Comparison of ENCODE assay signal across 16 mouse cellular contexts in genomic region chr6:91785018-91785417, GRCm38 (mm10). TPM values are rescaled to one million over a fixed set of nuclear protein-coding genes. Genes with fewer than 3 reads are reported as not detected.
DNase-seq lines count a peak whose midpoint lies in the region; ATAC-seq and TF ChIP-seq lines count a peak whose summit lies in the region.
"Had no signal": no experiment of that assay in that cellular context is flagged by ENCODE, and none has a peak within 500 bp of the region (broad histone marks: within the 10 kb centered on the region; RNA-seq: fewer than 3 reads in every experiment).

No protein-coding gene starts in this region.

- peak; percentile 83 for DNase-seq in gastrocnemius, adult 18-20 months (ENCODE audit: low spot score)
- no peak for DNase-seq in gastrocnemius, postnatal 4 days (ENCODE audit: low spot score in 2 of 2)
- DNase-seq in heart, embryonic 10.5 days (ENCODE audit: low spot score): peak; percentile 89
- DNase-seq in heart, postnatal 14 days: peak; percentile 57 to 76
- DNase-seq in retina, postnatal 1 day: no peak
- no peak for DNase-seq in stomach, postnatal 0 days (ENCODE audit: low spot score)
- DNase-seq in embryo, embryonic 11 days: no peak
- DNase-seq: liver; lung, adult 2 months; right cerebral cortex, postnatal 14 days; thymus, postnatal 4 days had no signal

- no peak overlapping the region for H3K4me3 ChIP-seq in heart, embryonic 10.5 days
- no peak overlapping the region for H3K4me3 ChIP-seq in stomach, postnatal 0 days (ENCODE audit: low read depth, low read length)
- no peak overlapping the region for H3K4me3 ChIP-seq in neural tube, embryonic 15.5 days (replicated peaks)
- H3K4me3 ChIP-seq: embryonic facial prominence, embryonic 12.5 days; kidney, embryonic 15.5 days; midbrain, embryonic 13.5 days had no signal

- H3K4me2 ChIP-seq in stomach, postnatal 0 days (replicated peaks; ENCODE audit: low read depth): no peak overlapping the region
- H3K4me2 ChIP-seq in neural tube, embryonic 15.5 days: no peak overlapping the region
- H3K4me2 ChIP-seq: embryonic facial prominence, embryonic 12.5 days; kidney, embryonic 15.5 days; midbrain, embryonic 13.5 days had no signal

- no peak overlapping the region for H3K9ac ChIP-seq in stomach, postnatal 0 days (ENCODE audit: low read length)
- no peak overlapping the region for H3K9ac ChIP-seq in neural tube, embryonic 15.5 days (replicated peaks)
- H3K9ac ChIP-seq: embryonic facial prominence, embryonic 12.5 days; kidney, embryonic 15.5 days; midbrain, embryonic 13.5 days had no signal

- H3K4me1 ChIP-seq in heart, embryonic 10.5 days: peaks cover 37% of the 10 kb centered on the region
- no peaks in the 10 kb centered on the region for H3K4me1 ChIP-seq in stomach, postnatal 0 days (replicated peaks; ENCODE audit: control insufficient read depth, insufficient read depth)
- H3K4me1 ChIP-seq in neural tube, embryonic 15.5 days: no peaks in the 10 kb centered on the region
- H3K4me1 ChIP-seq: embryonic facial prominence, embryonic 12.5 days; kidney, embryonic 15.5 days; midbrain, embryonic 13.5 days had no signal

- ATAC-seq in stomach, postnatal 0 days (ENCODE audit: low FRiP score, low TSS enrichment): no peak
- no peak for ATAC-seq in neural tube, embryonic 15.5 days (ENCODE audit: low FRiP score)
- ATAC-seq: midbrain, embryonic 13.5 days had no signal

- intact Hi-C loops in heart, postnatal 14 days (cut with DNase I): no loop called here

- 29% methylated on average over 3 of the region's 3 CpGs for WGBS in heart, embryonic 10.5 days
- 55% methylated on average over 3 of the region's 3 CpGs for WGBS in stomach, postnatal 0 days
- WGBS in neural tube, embryonic 15.5 days: 85% methylated on average over 3 of the region's 3 CpGs

- TF ChIP-seq CTCF in stomach, postnatal 0 days (IDR thresholded peaks at IDR 0.05; ENCODE audit: low read depth): no peak

- H3K27ac ChIP-seq in heart, embryonic 10.5 days: peak overlapping the region; percentile 89
- no peak overlapping the region for H3K27ac ChIP-seq in stomach, postnatal 0 days (replicated peaks)
- no peak overlapping the region for H3K27ac ChIP-seq in neural tube, embryonic 15.5 days (replicated peaks)
- H3K27ac ChIP-seq: embryonic facial prominence, embryonic 12.5 days; kidney, embryonic 15.5 days; midbrain, embryonic 13.5 days had no signal

- no peaks in the 10 kb centered on the region for H3K9me3 ChIP-seq in heart, embryonic 10.5 days
- no peaks in the 10 kb centered on the region for H3K9me3 ChIP-seq in stomach, postnatal 0 days (ENCODE audit: control insufficient read depth, low read length)
- no peaks in the 10 kb centered on the region for H3K9me3 ChIP-seq in neural tube, embryonic 15.5 days (replicated peaks)
- H3K9me3 ChIP-seq: embryonic facial prominence, embryonic 12.5 days; kidney, embryonic 15.5 days; midbrain, embryonic 13.5 days had no signal

- no peak for TF ChIP-seq EP300 in stomach, postnatal 0 days (optimal IDR thresholded peaks at IDR 0.05)

- H3K27me3 ChIP-seq in heart, embryonic 10.5 days (ENCODE audit: insufficient read depth, poor library complexity, severe bottlenecking): no peaks in the 10 kb centered on the region
- no peaks in the 10 kb centered on the region for H3K27me3 ChIP-seq in stomach, postnatal 0 days (ENCODE audit: control insufficient read depth, insufficient read depth, low read length)
- H3K27me3 ChIP-seq in neural tube, embryonic 15.5 days (replicated peaks): no peaks in the 10 kb centered on the region
- H3K27me3 ChIP-seq: embryonic facial prominence, embryonic 12.5 days; kidney, embryonic 15.5 days; midbrain, embryonic 13.5 days had no signal

- H3K36me3 ChIP-seq in heart, embryonic 10.5 days: peaks cover 44% of the 10 kb centered on the region
- no peaks in the 10 kb centered on the region for H3K36me3 ChIP-seq in stomach, postnatal 0 days (ENCODE audit: control insufficient read depth, insufficient read depth, low read length)
- peaks cover 9% of the 10 kb centered on the region; the same call in 1 of the 2 replicates for H3K36me3 ChIP-seq in neural tube, embryonic 15.5 days
- H3K36me3 ChIP-seq: embryonic facial prominence, embryonic 12.5 days; kidney, embryonic 15.5 days had no signal

RNA-seq across cellular contexts. Expression of gene Grip2, which starts 42.0 kb away (rescaled TPM):
- total RNA-seq in gastrocnemius, adult 18-20 months (2021): 1 to 10 TPM; 2.6 to 3.0 TPM
- 10 to 100 TPM; 14.6 to 18.4 TPM for total RNA-seq in gastrocnemius, postnatal 4 days (2021)
- 5.6 and 9.4 TPM in 2 replicates for polyA plus RNA-seq in heart, embryonic 10.5 days (2016; fragmentation: Nextera tagmentation; extraction: Ambion mirVana)
- total RNA-seq in heart, postnatal 14 days (2021): 10 to 100 TPM; 12.0 to 12.5 TPM
- 0.24 and 0.41 TPM in 2 replicates for polyA plus RNA-seq in stomach, postnatal 0 days (2015; fragmentation: Nextera tagmentation; extraction: Ambion mirVana)
- polyA plus RNA-seq in neural tube, embryonic 15.5 days (2015; fragmentation: Nextera tagmentation; extraction: Ambion mirVana): 7.7 and 8.6 TPM in 2 replicates
- total RNA-seq: granulocyte monocyte progenitor cell, adult 5-6 weeks had no signal

Comparison
In these comparisons a context has a peak if more than half of its experiments do, and no peak if none do; other contexts are left out.
1. DNase-seq: peak in gastrocnemius, adult 18-20 months (single experiment), heart, embryonic 10.5 days (single experiment) and heart, postnatal 14 days (2 of 2); none in gastrocnemius, postnatal 4 days (0 of 2), retina, postnatal 1 day (single experiment), stomach, postnatal 0 days (single experiment) and embryo, embryonic 11 days (single experiment).